Mouse (Mus musculus): ENCODE results near the gene Cbx6. TPM values are rescaled to one million over a fixed set of nuclear protein-coding genes. Genes with fewer than 3 reads are reported as not detected.

Cbx6 gene
- polyA plus RNA-seq, 1 experiment from 2014 or later, result 24.0 TPM

DNA sequence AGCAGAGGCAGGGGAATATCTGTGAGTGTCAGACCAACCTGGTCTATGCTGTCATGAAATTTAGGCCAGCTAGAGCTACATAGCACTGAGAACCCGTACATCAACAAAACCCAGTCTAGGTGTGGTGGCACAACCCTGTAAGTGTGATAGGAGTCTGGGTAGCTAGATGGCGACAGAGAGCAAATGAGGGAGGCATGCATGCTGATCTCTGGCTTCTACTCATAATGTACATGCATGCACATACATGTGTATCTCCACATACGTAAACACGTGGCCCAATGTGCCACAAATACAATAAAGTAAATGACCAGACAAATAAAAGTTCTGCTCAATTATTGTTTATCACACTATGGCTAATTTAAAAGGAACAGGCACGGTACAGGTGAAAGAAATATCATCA is 26.4 kb downstream of the Cbx6 start:
- Histone ChIP-seq H3K4me1 (peaks cover 22% of the 10 kb centered on the region), H3K27me3 (ENCODE audit: low read depth, poor library complexity, severe bottlenecking) (peaks cover 74% of the 10 kb centered on the region), H3K27ac (replicated peaks) (no peak overlapping the region), H3K36me3 (no peaks in the 10 kb centered on the region), H3K4me3 (no peak overlapping the region), H3K9me3 (replicated peaks) (no peaks in the 10 kb centered on the region)
- DNase-seq (ENCODE audit: low spot score), result no peak
- WGBS, result 37% methylated on average over 5 of the region's 5 CpGs

- WGBS, result 32% methylated on average over 1 of the region's 1 CpGs
- no peaks in the 10 kb centered on the region for H3K36me3 ChIP-seq
- H3K4me1 ChIP-seq, result peaks cover 22% of the 10 kb centered on the region
- H3K27me3 ChIP-seq (ENCODE audit: low read depth, poor library complexity, severe bottlenecking), result peaks cover 85% of the 10 kb centered on the region
- DNase-seq (ENCODE audit: low spot score), result no peak
- no peak overlapping the region for H3K27ac ChIP-seq (replicated peaks)
- H3K9me3 ChIP-seq (replicated peaks), result no peaks in the 10 kb centered on the region
- H3K4me3 ChIP-seq, result no peak overlapping the region
Measured at GRCm38 (mm10) chr15:79807050-79807449, 27.4 kb downstream of the Cbx6 start.

- H3K27me3 ChIP-seq (ENCODE audit: low read depth, poor library complexity, severe bottlenecking), result peaks cover 90% of the 10 kb centered on the region
- peak overlapping the region; percentile 82; the same call in 1 of the 2 replicates for H3K27ac ChIP-seq (replicated peaks)
- WGBS, result 23% methylated on average over 8 of the region's 8 CpGs
- peak overlapping the region; percentile 70 for H3K4me3 ChIP-seq
- no peak for DNase-seq (ENCODE audit: low spot score)
- no peaks in the 10 kb centered on the region for H3K9me3 ChIP-seq (replicated peaks)
- H3K36me3 ChIP-seq, result no peaks in the 10 kb centered on the region
- peaks cover 22% of the 10 kb centered on the region for H3K4me1 ChIP-seq
Measured at GRCm38 (mm10) chr15:79805246-79805645, 29.2 kb downstream of the Cbx6 start.

DNA sequence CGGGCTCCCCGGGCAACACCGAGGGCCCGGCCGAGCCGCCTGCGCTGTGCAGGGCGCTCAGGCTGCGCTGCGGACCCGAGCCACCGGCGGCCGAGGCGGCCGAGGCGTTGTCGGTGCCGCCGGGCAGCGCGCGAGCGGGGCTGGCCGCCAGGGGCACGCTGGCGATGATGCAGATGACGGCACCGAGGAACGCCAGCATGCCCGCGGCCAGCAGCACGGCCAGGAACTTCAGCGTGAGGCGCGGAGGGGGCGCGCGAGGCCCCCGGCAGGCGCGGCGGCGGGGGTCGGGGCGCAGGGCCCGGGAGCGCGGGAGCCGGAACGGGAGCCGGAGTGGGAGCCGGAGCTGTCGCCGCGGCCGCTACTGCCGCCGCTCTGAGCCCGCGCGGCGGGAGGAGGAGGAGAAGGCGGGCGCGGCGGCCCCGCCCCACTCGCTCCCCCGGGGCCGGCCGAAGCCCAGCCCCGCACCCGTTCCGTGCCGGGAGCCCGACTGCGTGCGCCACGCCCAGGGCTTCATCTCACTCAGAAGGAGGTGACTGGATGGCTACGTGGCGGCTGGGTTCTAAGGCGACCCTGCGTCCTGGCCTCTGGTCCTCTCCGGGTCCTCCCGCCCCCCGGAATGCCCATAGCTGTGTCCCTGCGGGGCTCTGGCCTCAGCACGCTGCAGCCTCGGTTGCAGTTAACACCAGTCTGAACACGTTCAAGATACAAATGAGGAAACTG is 30.0 kb downstream of the Cbx6 start, which contains the start of gene Nptxr:
Gene Nptxr (minus strand): TSS at position 415 of the 720 bp plus-strand sequence.
- Histone ChIP-seq H3K4me1 (peaks cover 22% of the 10 kb centered on the region), H3K36me3 (no peaks in the 10 kb centered on the region), H3K27me3 (ENCODE audit: low read depth, poor library complexity, severe bottlenecking) (peaks cover 90% of the 10 kb centered on the region), H3K27ac (replicated peaks) (peak within 1 kb of the TSS; percentile 82), H3K9me3 (replicated peaks) (no peaks in the 10 kb centered on the region), H3K4me3 (peak within 1 kb of the TSS; percentile 70)
- DNase-seq (ENCODE audit: low spot score), result peak; percentile 72
- 1% methylated on average over 74 of the region's 91 CpGs for WGBS

DNA sequence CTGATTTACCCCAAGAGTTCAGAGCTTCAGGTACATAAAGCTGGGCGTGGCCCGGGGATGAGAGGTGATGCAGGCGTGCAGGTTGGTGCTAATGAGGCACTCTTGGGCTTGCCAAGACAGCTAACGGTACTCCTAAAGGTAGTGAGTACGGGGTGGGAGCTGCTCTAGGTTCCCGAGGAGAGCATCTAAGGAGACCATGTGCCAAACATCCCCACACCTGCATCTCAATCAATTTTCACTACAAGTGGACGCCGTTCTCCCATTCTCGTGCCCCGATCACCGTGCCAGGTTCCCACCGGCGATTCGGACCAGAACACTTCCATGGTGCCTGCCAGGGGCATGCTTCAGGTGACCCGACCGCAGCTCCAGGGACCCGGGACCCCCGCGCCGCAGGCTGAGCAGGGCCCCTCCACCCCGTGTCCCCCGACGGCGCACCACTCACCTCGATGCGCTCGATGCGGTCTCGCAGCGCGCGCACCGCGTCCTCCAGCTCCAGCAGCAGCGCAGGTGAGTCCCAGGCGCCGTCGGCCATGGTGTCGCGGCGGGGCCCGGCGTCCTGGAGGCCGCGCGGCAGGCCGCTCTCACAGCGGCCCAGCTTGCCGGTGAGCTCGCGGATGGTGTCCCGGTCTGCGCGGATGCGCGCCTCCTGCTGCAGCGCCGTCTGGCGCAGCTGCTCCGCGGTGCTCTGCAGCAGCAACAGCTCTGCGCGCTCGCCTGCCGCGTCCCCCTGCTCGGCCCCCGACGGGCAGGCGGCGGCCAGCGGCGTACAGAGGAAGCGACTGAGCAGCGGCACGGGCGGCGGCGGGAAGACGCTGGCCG is 30.7 kb downstream of the Cbx6 start:
- peaks cover 82% of the 10 kb centered on the region for H3K27me3 ChIP-seq (ENCODE audit: low read depth, poor library complexity, severe bottlenecking)

GRCm38 (mm10) chr15:79802304-79802703 is 32.2 kb downstream of the Cbx6 start:
- 74% methylated on average over 4 of the region's 4 CpGs for WGBS
- H3K4me1 ChIP-seq, result peaks cover 22% of the 10 kb centered on the region
- H3K4me3 ChIP-seq, result no peak overlapping the region
- DNase-seq (ENCODE audit: low spot score), result no peak
- no peak overlapping the region for H3K27ac ChIP-seq (replicated peaks)
- H3K36me3 ChIP-seq, result no peaks in the 10 kb centered on the region
- H3K9me3 ChIP-seq (replicated peaks), result no peaks in the 10 kb centered on the region
- H3K27me3 ChIP-seq (ENCODE audit: low read depth, poor library complexity, severe bottlenecking), result peaks cover 71% of the 10 kb centered on the region

More for the DNA sequence above, 30.7 kb downstream of the Cbx6 start:
- Histone ChIP-seq H3K4me1 (peaks cover 22% of the 10 kb centered on the region), H3K9me3 (replicated peaks) (no peaks in the 10 kb centered on the region), H3K27ac (replicated peaks) (peak overlapping the region; percentile 82), H3K36me3 (no peaks in the 10 kb centered on the region), H3K4me3 (peak overlapping the region; percentile 70)
- WGBS, result 5% methylated on average over 81 of the region's 81 CpGs
- DNase-seq (ENCODE audit: low spot score), result peak; percentile 61

- Histone ChIP-seq H3K4me1 (peaks cover 22% of the 10 kb centered on the region), H3K4me3 (no peak overlapping the region), H3K27ac (replicated peaks) (no peak overlapping the region), H3K36me3 (no peaks in the 10 kb centered on the region), H3K9me3 (replicated peaks) (no peaks in the 10 kb centered on the region), H3K27me3 (ENCODE audit: low read depth, poor library complexity, severe bottlenecking) (peaks cover 64% of the 10 kb centered on the region)
- WGBS, result 72% methylated on average over 2 of the region's 2 CpGs
- no peak for DNase-seq (ENCODE audit: low spot score)
Measured at GRCm38 (mm10) chr15:79801646-79802045, 32.8 kb downstream of the Cbx6 start.

DNA sequence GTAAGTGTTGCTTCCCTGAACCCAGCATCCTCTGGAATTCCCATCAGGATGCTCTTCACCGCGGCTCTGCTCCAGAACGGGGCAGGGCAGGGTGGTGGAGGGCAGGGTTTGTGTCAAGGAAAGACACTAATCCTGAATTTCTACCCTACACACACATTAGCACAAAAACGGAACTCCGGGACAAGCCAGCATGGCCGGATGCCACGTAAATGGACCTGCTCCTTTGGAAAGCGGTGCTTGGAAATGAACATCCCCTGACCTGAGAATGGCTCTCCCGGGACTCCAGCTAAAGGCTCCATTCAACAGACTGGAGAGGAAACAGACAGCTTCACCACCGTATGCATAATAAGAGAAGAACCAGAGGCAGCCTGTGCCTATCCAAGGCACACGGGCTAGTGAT is 33.8 kb downstream of the Cbx6 start:
- Histone ChIP-seq H3K27ac (replicated peaks) (no peak overlapping the region), H3K9me3 (replicated peaks) (no peaks in the 10 kb centered on the region), H3K36me3 (no peaks in the 10 kb centered on the region), H3K4me1 (peaks cover 25% of the 10 kb centered on the region), H3K27me3 (ENCODE audit: low read depth, poor library complexity, severe bottlenecking) (peaks cover 55% of the 10 kb centered on the region), H3K4me3 (no peak overlapping the region)
- no peak for DNase-seq (ENCODE audit: low spot score)
- WGBS, result 67% methylated on average over 11 of the region's 11 CpGs

GRCm38 (mm10) chr15:79798591-79798990 is 35.9 kb downstream of the Cbx6 start:
- H3K27me3 ChIP-seq (ENCODE audit: low read depth, poor library complexity, severe bottlenecking), result peaks cover 45% of the 10 kb centered on the region
- 89% methylated on average over 10 of the region's 10 CpGs for WGBS

DNA sequence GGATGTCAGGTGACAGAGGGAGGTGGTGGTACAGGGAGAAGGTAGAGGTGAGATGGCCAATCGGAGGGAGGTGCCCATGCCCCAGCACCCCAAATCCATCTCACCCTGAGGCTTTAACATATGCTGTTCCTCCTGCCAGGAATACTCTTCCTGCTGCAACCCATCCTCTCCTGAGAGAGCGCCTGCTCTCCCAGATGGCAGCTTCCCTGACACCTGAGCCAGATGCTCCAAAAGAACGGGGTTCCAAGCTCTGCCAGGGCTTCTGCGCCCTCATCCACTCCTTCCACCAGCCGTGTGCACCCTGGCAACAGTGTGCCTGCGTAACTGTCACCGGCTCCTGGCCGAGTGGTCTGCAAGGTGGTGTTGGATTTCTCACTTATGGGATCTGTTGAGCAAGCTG is 36.8 kb downstream of the Cbx6 start:
- Histone ChIP-seq H3K27ac (replicated peaks) (no peak overlapping the region), H3K9me3 (replicated peaks) (no peaks in the 10 kb centered on the region), H3K27me3 (ENCODE audit: low read depth, poor library complexity, severe bottlenecking) (peaks cover 45% of the 10 kb centered on the region), H3K36me3 (no peaks in the 10 kb centered on the region), H3K4me3 (no peak overlapping the region), H3K4me1 (peaks cover 15% of the 10 kb centered on the region)
- WGBS, result 89% methylated on average over 8 of the region's 8 CpGs
- no peak for DNase-seq (ENCODE audit: low spot score)

More at GRCm38 (mm10) chr15:79798591-79798990, 35.9 kb downstream of the Cbx6 start:
- Histone ChIP-seq H3K27ac (replicated peaks) (no peak overlapping the region), H3K4me3 (no peak overlapping the region), H3K4me1 (peaks cover 16% of the 10 kb centered on the region), H3K36me3 (no peaks in the 10 kb centered on the region), H3K9me3 (replicated peaks) (no peaks in the 10 kb centered on the region)
- no peak for DNase-seq (ENCODE audit: low spot score)

DNA sequence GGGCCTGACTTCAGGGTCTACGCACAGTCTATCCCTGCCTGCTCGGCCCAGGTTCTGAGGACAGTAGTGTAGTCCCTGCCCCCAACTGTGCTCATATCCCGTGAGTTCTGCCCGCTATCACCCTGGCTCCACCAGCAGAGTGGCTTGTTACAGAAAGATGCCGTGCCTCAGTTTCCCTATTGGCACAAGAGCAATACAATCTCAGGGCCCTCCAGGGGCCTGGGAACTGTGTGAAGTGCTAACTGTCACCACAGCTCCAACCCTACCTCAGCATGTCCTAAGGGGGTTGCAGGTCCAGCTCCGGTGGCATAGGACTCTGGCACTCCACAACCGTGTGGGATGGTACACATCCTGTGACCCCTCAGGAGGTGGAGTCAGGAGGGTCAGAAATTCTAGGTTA is 37.4 kb downstream of the Cbx6 start:
- Histone ChIP-seq H3K27ac (replicated peaks) (no peak overlapping the region), H3K4me1 (peaks cover 20% of the 10 kb centered on the region), H3K9me3 (replicated peaks) (no peaks in the 10 kb centered on the region), H3K4me3 (no peak overlapping the region), H3K27me3 (ENCODE audit: low read depth, poor library complexity, severe bottlenecking) (peaks cover 45% of the 10 kb centered on the region), H3K36me3 (no peaks in the 10 kb centered on the region)
- 88% methylated on average over 7 of the region's 7 CpGs for WGBS
- DNase-seq (ENCODE audit: low spot score), result no peak

GRCm38 (mm10) chr15:79796256-79796655 is 38.2 kb downstream of the Cbx6 start:
- 92% methylated on average over 12 of the region's 12 CpGs for WGBS
- Histone ChIP-seq H3K4me3 (no peak overlapping the region), H3K36me3 (no peaks in the 10 kb centered on the region), H3K9me3 (replicated peaks) (no peaks in the 10 kb centered on the region), H3K27me3 (ENCODE audit: low read depth, poor library complexity, severe bottlenecking) (peaks cover 45% of the 10 kb centered on the region), H3K4me1 (peaks cover 29% of the 10 kb centered on the region), H3K27ac (replicated peaks) (no peak overlapping the region)
- DNase-seq (ENCODE audit: low spot score), result no peak

DNA sequence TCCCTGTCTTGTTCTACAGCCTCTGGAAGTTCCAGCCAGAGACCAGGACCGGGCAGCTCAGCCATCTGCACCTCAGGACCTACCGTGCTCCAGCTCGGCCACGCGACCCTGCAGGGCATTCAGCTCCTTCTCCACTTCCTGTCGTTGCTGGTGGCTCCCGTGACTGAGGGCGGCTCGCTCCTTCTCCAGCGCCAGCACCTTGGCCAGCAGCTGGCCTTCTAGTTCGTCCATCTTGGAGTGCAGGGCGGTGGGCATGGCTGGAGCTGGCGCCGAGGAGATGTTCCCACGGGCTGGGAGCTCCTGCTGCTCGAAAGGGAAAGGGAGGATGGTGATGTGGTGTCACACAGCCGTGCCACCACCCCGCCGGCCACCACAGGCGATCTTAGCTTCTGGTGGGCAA is 40.3 kb downstream of the Cbx6 start:
- peaks cover 48% of the 10 kb centered on the region for H3K27me3 ChIP-seq (ENCODE audit: low read depth, poor library complexity, severe bottlenecking)
- no peak overlapping the region for H3K27ac ChIP-seq (replicated peaks)
- peaks cover 40% of the 10 kb centered on the region for H3K4me1 ChIP-seq
- no peaks in the 10 kb centered on the region for H3K9me3 ChIP-seq (replicated peaks)
- DNase-seq (ENCODE audit: low spot score), result peak; percentile 28
- WGBS, result 31% methylated on average over 20 of the region's 20 CpGs
- H3K4me3 ChIP-seq, result no peak overlapping the region
- H3K36me3 ChIP-seq, result no peaks in the 10 kb centered on the region

Data from midbrain, embryonic 10.5 days (tissue).